Mouse (Mus musculus): ENCODE results near the gene Abca14.
"Not testable (repeated sequence)": the region's sequence is repeated elsewhere in the genome, so short reads cannot be mapped to it uniquely, and the experiment has no call there.

Abca14 gene

GRCm38 (mm10) chr7:120201771-120202170, 2.0 kb upstream of the Abca14 start, which contains the start of gene Crym:
TSS of gene Crym (minus strand) at chr7:120202111.
- no peak for DNase-seq (ENCODE audit: low spot score)

GRCm38 (mm10) chr7:120205989-120206388, 2.2 kb downstream of the Abca14 start:
- DNase-seq (ENCODE audit: low spot score), result no peak

- no peak for DNase-seq (ENCODE audit: low spot score)
These were observed 24.8 kb downstream of the Abca14 start for GRCm38 (mm10) chr7:120228541-120228940.

- no peak for DNase-seq (ENCODE audit: low spot score)
These were observed 37.3 kb downstream of the Abca14 start for GRCm38 (mm10) chr7:120241092-120241491.

GRCm38 (mm10) chr7:120271135-120271991, 67.6 kb downstream of the Abca14 start:
- DNase-seq (ENCODE audit: low spot score), result peak; percentile 43

- DNase-seq (ENCODE audit: low spot score), result peak; percentile 2
These were observed 68.3 kb downstream of the Abca14 start for GRCm38 (mm10) chr7:120272110-120272509.

GRCm38 (mm10) chr7:120285286-120285685, 81.5 kb downstream of the Abca14 start:
- no peak for DNase-seq (ENCODE audit: low spot score)

GRCm38 (mm10) chr7:120316086-120316485, 112.3 kb downstream of the Abca14 start:
- peak; percentile 8 for DNase-seq (ENCODE audit: low spot score)

- DNase-seq (ENCODE audit: low spot score), result no peak
These were observed 119.2 kb downstream of the Abca14 start for GRCm38 (mm10) chr7:120322963-120323362.

- not testable (repeated sequence) for DNase-seq (ENCODE audit: low spot score)
These were observed 122.2 kb downstream of the Abca14 start for GRCm38 (mm10) chr7:120325911-120326310.

- DNase-seq (ENCODE audit: low spot score), result peak; percentile 24
These were observed 123.7 kb downstream of the Abca14 start for GRCm38 (mm10) chr7:120327220-120328073.

GRCm38 (mm10) chr7:120328087-120328793, 124.5 kb downstream of the Abca14 start, which contains the start of gene Abca15:
TSS of gene Abca15 (plus strand) at chr7:120328670.
- no peak for DNase-seq (ENCODE audit: low spot score)

- DNase-seq (ENCODE audit: low spot score), result no peak
These were observed 157.4 kb downstream of the Abca14 start for GRCm38 (mm10) chr7:120361159-120361558.
